In genomic region chr5:86803962-86804940, GRCm38 (mm10) we compare ENCODE assay signal across 8 mouse cellular contexts. TPM values are rescaled to one million over a fixed set of nuclear protein-coding genes. Genes with fewer than 3 reads are reported as not detected.
DNase-seq lines count a peak whose midpoint lies in the region; ATAC-seq and TF ChIP-seq lines count a peak whose summit lies in the region.

Gene Ythdc1, plus strand, starts transcription at chr5:86804221.

- peak within 1 kb of the TSS; percentile 99 for H3K27ac ChIP-seq in embryonic facial prominence, embryonic 14.5 days (replicated peaks; ENCODE audit: low read depth, low read length)
- peak within 1 kb of the TSS; percentile 97 for H3K27ac ChIP-seq in heart, adult 2 months
- H3K27ac ChIP-seq in limb, embryonic 13.5 days = peak within 1 kb of the TSS; percentile 99
- peak within 1 kb of the TSS; percentile 99 for H3K27ac ChIP-seq in midbrain, embryonic 16.5 days (ENCODE audit: low read length)

- peak; percentile 46 for TF ChIP-seq EP300 in heart, adult 2 months (IDR thresholded peaks at IDR 0.05; ENCODE audit: insufficient read depth, low read depth, low read length)

- WGBS in embryonic facial prominence, embryonic 14.5 days = under 1% methylated on average over 54 of the region's 111 CpGs
- under 1% methylated on average over 108 of the region's 111 CpGs for WGBS in heart, adult 2 months
- under 1% methylated on average over 104 of the region's 111 CpGs for WGBS in limb, embryonic 13.5 days
- WGBS in midbrain, embryonic 16.5 days = 1% methylated on average over 71 of the region's 111 CpGs

- H3K9ac ChIP-seq in embryonic facial prominence, embryonic 14.5 days (ENCODE audit: low read depth, low read length) = peak within 1 kb of the TSS; percentile 100
- H3K9ac ChIP-seq in heart, adult 2 months (ENCODE audit: low read depth, low read length) = peak within 1 kb of the TSS; percentile 85
- peak within 1 kb of the TSS; percentile 99 for H3K9ac ChIP-seq in limb, embryonic 13.5 days
- peak within 1 kb of the TSS; percentile 99 for H3K9ac ChIP-seq in midbrain, embryonic 16.5 days (ENCODE audit: low read depth, low read length)

- peak; percentile 99 for ATAC-seq in embryonic facial prominence, embryonic 14.5 days (ENCODE audit: low read depth)
- peak; percentile 99 for ATAC-seq in limb, embryonic 13.5 days (ENCODE audit: low FRiP score, low read depth)
- ATAC-seq in midbrain, embryonic 16.5 days = peak; percentile 100

- DNase-seq in 3T3-L1 (ENCODE audit: low read depth, low spot score) = peak; percentile 98
- DNase-seq in adrenal gland, postnatal 4 days (ENCODE audit: low spot score in 2 of 2) = peak; percentile 74 to 84
- peak; percentile 98 for DNase-seq in embryonic facial prominence, embryonic 14.5 days (ENCODE audit: low spot score)
- peak; percentile 94 to 96 for DNase-seq in heart, adult 2 months
- DNase-seq in kidney, adult 8-10 months = peak; percentile 91 to 93
- DNase-seq in spleen, postnatal 10 days (ENCODE audit: low spot score in 2 of 2) = peak; percentile 87 to 95

- H3K79me2 ChIP-seq in heart, adult 2 months (replicated peaks; ENCODE audit: control insufficient read depth, insufficient read depth, low read length) = no peaks in the 10 kb centered on the region

- TF ChIP-seq CTCF in heart, adult 2 months (IDR thresholded peaks at IDR 0.05) = no peak

- intact Hi-C loops in heart, adult 2 months (cut with DNase I) = no loop called here

- peak; percentile 92 for TF ChIP-seq POLR2A in heart, adult 2 months (IDR thresholded peaks at IDR 0.05; ENCODE audit: insufficient read depth, low read depth, low read length)

- no peaks in the 10 kb centered on the region for H3K9me3 ChIP-seq in embryonic facial prominence, embryonic 14.5 days (ENCODE audit: control insufficient read depth, low read length)
- no peaks in the 10 kb centered on the region for H3K9me3 ChIP-seq in limb, embryonic 13.5 days
- no peaks in the 10 kb centered on the region for H3K9me3 ChIP-seq in midbrain, embryonic 16.5 days (replicated peaks; ENCODE audit: control insufficient read depth, low read length, poor library complexity, severe bottlenecking)

- H3K4me1 ChIP-seq in embryonic facial prominence, embryonic 14.5 days (ENCODE audit: control insufficient read depth, insufficient read depth, low read length) = peaks cover 5% of the 10 kb centered on the region; the same call in 1 of the 2 replicates
- peaks cover 4% of the 10 kb centered on the region for H3K4me1 ChIP-seq in heart, adult 2 months (ENCODE audit: control insufficient read depth, insufficient read depth, low read length)
- 0 out of 2 replicates have a peak, but pooled peaks cover 7% of the 10 kb centered on the region for H3K4me1 ChIP-seq in limb, embryonic 13.5 days
- H3K4me1 ChIP-seq in midbrain, embryonic 16.5 days (ENCODE audit: control insufficient read depth, insufficient read depth, low read length) = peaks cover 16% of the 10 kb centered on the region

- H3K36me3 ChIP-seq in embryonic facial prominence, embryonic 14.5 days (ENCODE audit: control insufficient read depth, insufficient read depth, low read length) = no peaks in the 10 kb centered on the region
- peaks cover 11% of the 10 kb centered on the region for H3K36me3 ChIP-seq in heart, adult 2 months (ENCODE audit: control insufficient read depth, insufficient read depth, low read length)
- peaks cover 3% of the 10 kb centered on the region for H3K36me3 ChIP-seq in limb, embryonic 13.5 days
- no peaks in the 10 kb centered on the region for H3K36me3 ChIP-seq in midbrain, embryonic 16.5 days (ENCODE audit: control insufficient read depth, insufficient read depth, low read length)

- peak within 1 kb of the TSS; percentile 77 for H3K4me2 ChIP-seq in embryonic facial prominence, embryonic 14.5 days (ENCODE audit: low read depth, low read length)
- H3K4me2 ChIP-seq in limb, embryonic 13.5 days (replicated peaks) = peak within 1 kb of the TSS; percentile 83
- H3K4me2 ChIP-seq in midbrain, embryonic 16.5 days (ENCODE audit: low read length) = peak within 1 kb of the TSS; percentile 89

- H3K4me3 ChIP-seq in embryonic facial prominence, embryonic 14.5 days (ENCODE audit: low read depth, low read length) = peak within 1 kb of the TSS; percentile 94
- peak within 1 kb of the TSS; percentile 81 for H3K4me3 ChIP-seq in heart, adult 2 months
- H3K4me3 ChIP-seq in limb, embryonic 13.5 days = peak within 1 kb of the TSS; percentile 92
- H3K4me3 ChIP-seq in midbrain, embryonic 16.5 days (ENCODE audit: low read depth, low read length) = peak within 1 kb of the TSS; percentile 99

- no peaks in the 10 kb centered on the region for H3K27me3 ChIP-seq in embryonic facial prominence, embryonic 14.5 days (replicated peaks; ENCODE audit: control insufficient read depth, insufficient read depth, low read length)
- no peaks in the 10 kb centered on the region for H3K27me3 ChIP-seq in heart, adult 2 months (ENCODE audit: control insufficient read depth, insufficient read depth, low read length)
- H3K27me3 ChIP-seq in limb, embryonic 13.5 days = no peaks in the 10 kb centered on the region
- no peaks in the 10 kb centered on the region for H3K27me3 ChIP-seq in midbrain, embryonic 16.5 days (ENCODE audit: control insufficient read depth, insufficient read depth, low read depth, low read length)

RNA-seq across cellular contexts. Expression of gene Ythdc1, which starts in this region (rescaled TPM):
- total RNA-seq in adrenal gland, postnatal 4 days (2021) = 10 to 100 TPM; 66.9 to 75.8 TPM
- 41.9 and 42.5 TPM in 2 replicates for polyA plus RNA-seq in embryonic facial prominence, embryonic 14.5 days (2014; fragmentation: Nextera tagmentation; extraction: Ambion mirVana)
- total RNA-seq in heart, adult 2 months (2021) = 10 to 100 TPM; 28.1 to 30.3 TPM
- polyA plus RNA-seq in heart, adult 2 months (2012; rRNA removed) = 11.7 and 19.2 TPM in 2 replicates
- polyA plus RNA-seq in limb, embryonic 13.5 days (2015; fragmentation: Nextera tagmentation; extraction: Ambion mirVana) = 43.2 and 45.7 TPM in 2 replicates
- polyA plus RNA-seq in midbrain, embryonic 16.5 days (2015; fragmentation: Nextera tagmentation; extraction: Ambion mirVana) = 32.4 and 38.4 TPM in 2 replicates

Comparison
In these comparisons a context has a peak if more than half of its experiments do, and no peak if none do; other contexts are left out.
1. Peak in every context shown above with its lines: DNase-seq, ATAC-seq, H3K4me3 ChIP-seq and H3K27ac ChIP-seq.